Mouse (Mus musculus): ENCODE data around the gene Ccdc61.

DNA sequence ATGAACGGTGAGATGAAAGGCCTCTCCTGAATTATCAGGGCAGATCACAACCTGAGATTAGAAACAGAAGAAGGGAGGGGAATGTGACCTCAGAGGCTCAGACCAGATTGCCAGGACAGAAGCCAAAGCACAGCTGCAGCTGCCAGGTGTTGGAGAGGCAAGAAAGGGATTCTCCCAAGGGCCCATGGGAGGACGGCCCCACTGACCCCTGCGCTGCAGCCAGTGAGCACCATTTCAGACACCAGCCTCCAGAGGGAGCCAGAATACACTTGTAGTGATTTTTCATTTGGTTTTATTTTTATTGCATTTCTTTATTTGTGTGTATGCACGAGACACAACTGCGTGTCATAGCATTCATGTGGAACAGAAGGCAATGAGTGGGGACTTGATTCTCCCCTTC is 13.7 kb downstream of the Ccdc61 start:
- TF ChIP-seq EP300 (IDR thresholded peaks at IDR 0.05): no peak
- peak; percentile 79 for TF ChIP-seq CTCF (IDR thresholded peaks at IDR 0.05)

All from lung, postnatal 0 days (tissue).